Mouse (Mus musculus) forebrain, embryonic 13.5 days (tissue): ENCODE measurements at regions not wholly inside any gene's neighbourhood (a gene's known extent, or its start where the extent isn't known, plus 50 kb on each side); places are given as distances from the start of the nearest gene placed in this dataset.

Experiments
- ATAC-seq: fragments of 200-750 bp; cut with Nextera tagmentation; 2 replicates; pipeline ENCODE4 v1.8.0; 2017
- H3K27ac ChIP-seq: fragments of 300-500 bp; sonication (generic); 2 replicates; pipeline ENCODE4 v1.5.1; 2015; ENCODE audit warnings: inconsistent platforms, mild to moderate bottlenecking, moderate library complexity
- H3K27me3 ChIP-seq: fragments of 300-500 bp; sonication (generic); 2 replicates; pipeline ENCODE4 v1.6.1; 2015; ENCODE audit warnings: mild to moderate bottlenecking, inconsistent platforms
- H3K36me3 ChIP-seq: fragments of 300-500 bp; sonication (generic); 2 replicates; pipeline ENCODE4 v1.6.1; 2015; ENCODE audit warnings: mild to moderate bottlenecking, inconsistent platforms; ENCODE audit not compliant: poor library complexity, severe bottlenecking
- H3K4me1 ChIP-seq: fragments of 300-500 bp; sonication (generic); 2 replicates; pipeline ENCODE4 v1.6.1; 2015; ENCODE audit warnings: inconsistent platforms
- H3K4me2 ChIP-seq: fragments of 300-500 bp; sonication (generic); 2 replicates; pipeline ENCODE4 v1.6.1; 2015; ENCODE audit warnings: inconsistent platforms, mild to moderate bottlenecking, moderate library complexity
- H3K4me3 ChIP-seq: fragments of 300-500 bp; sonication (generic); 2 replicates; pipeline ENCODE4 v1.5.1; 2015; ENCODE audit warnings: mild to moderate bottlenecking, inconsistent platforms
- H3K9ac ChIP-seq: fragments of 300-500 bp; sonication (generic); 2 replicates; pipeline ENCODE4 v1.6.1; 2015; ENCODE audit warnings: mild to moderate bottlenecking, inconsistent platforms
- H3K9me3 ChIP-seq: fragments of 300-500 bp; sonication (generic); replicated peaks from 2 replicates; pipeline ENCODE4 v1.6.1; 2016; ENCODE audit warnings: inconsistent platforms
- WGBS: fragments of 180-500 bp; shearing (Covaris S2); methylation state at CpG from one replicate; pipeline ENCODE4 v1.1.7; 2015; 5-methylcytosine and 5-hydroxymethylcytosine counted together

- Histone ChIP-seq H3K9me3 (no peaks in the 10 kb centered on the region), H3K4me2 (no peak overlapping the region), H3K27me3 (no peaks in the 10 kb centered on the region), H3K4me1 (no peaks in the 10 kb centered on the region), H3K9ac (no peak overlapping the region), H3K4me3 (no peak overlapping the region), H3K27ac (no peak overlapping the region), H3K36me3 (no peaks in the 10 kb centered on the region)
- WGBS = 92% methylated on average over 6 of the region's 6 CpGs
- ATAC-seq = no peak
Measured at GRCm38 (mm10) chr3:148603276-148603675, 387.1 kb downstream of the Adgrl2 start.

GRCm38 (mm10) chr3:148602730-148603255, 387.6 kb downstream of the Adgrl2 start:
- ATAC-seq = no peak
- no peaks in the 10 kb centered on the region for H3K9me3 ChIP-seq
- whole genome bisulfite sequencing = 84% methylated on average over 5 of the region's 5 CpGs
- H3K27me3 ChIP-seq = no peaks in the 10 kb centered on the region
- no peak overlapping the region for H3K4me2 ChIP-seq
- no peak overlapping the region for H3K27ac ChIP-seq
- no peak overlapping the region for H3K9ac ChIP-seq
- no peaks in the 10 kb centered on the region for H3K36me3 ChIP-seq
- H3K4me1 ChIP-seq = no peaks in the 10 kb centered on the region
- no peak overlapping the region for H3K4me3 ChIP-seq

GRCm38 (mm10) chr3:148595561-148595960, 394.8 kb downstream of the Adgrl2 start:
- Histone ChIP-seq H3K9me3 (no peaks in the 10 kb centered on the region), H3K4me2 (no peak overlapping the region), H3K27ac (no peak overlapping the region), H3K9ac (no peak overlapping the region), H3K27me3 (no peaks in the 10 kb centered on the region), H3K4me1 (no peaks in the 10 kb centered on the region), H3K4me3 (no peak overlapping the region), H3K36me3 (no peaks in the 10 kb centered on the region)
- 60% methylated on average over 4 of the region's 4 CpGs for WGBS
- no peak for ATAC-seq

GRCm38 (mm10) chr3:148589556-148589955, 400.8 kb downstream of the Adgrl2 start:
- no peak for ATAC-seq
- no peaks in the 10 kb centered on the region for H3K36me3 ChIP-seq
- no peak overlapping the region for H3K4me2 ChIP-seq
- H3K9me3 ChIP-seq = no peaks in the 10 kb centered on the region
- H3K9ac ChIP-seq = no peak overlapping the region
- no peak overlapping the region for H3K4me3 ChIP-seq
- no peaks in the 10 kb centered on the region for H3K27me3 ChIP-seq
- WGBS = 60% methylated on average over 2 of the region's 2 CpGs
- no peak overlapping the region for H3K27ac ChIP-seq
- H3K4me1 ChIP-seq = no peaks in the 10 kb centered on the region

- Histone ChIP-seq H3K27me3 (no peaks in the 10 kb centered on the region), H3K9ac (no peak overlapping the region), H3K36me3 (no peaks in the 10 kb centered on the region), H3K27ac (no peak overlapping the region), H3K4me1 (no peaks in the 10 kb centered on the region), H3K9me3 (no peaks in the 10 kb centered on the region), H3K4me3 (no peak overlapping the region), H3K4me2 (no peak overlapping the region)
- WGBS = 83% methylated on average over 1 of the region's 1 CpGs
- no peak for ATAC-seq
Measured at GRCm38 (mm10) chr3:148575735-148576134, 414.6 kb downstream of the Adgrl2 start.

GRCm38 (mm10) chr3:148572493-148572892, 417.9 kb downstream of the Adgrl2 start:
- ATAC-seq = no peak
- no peak overlapping the region for H3K4me2 ChIP-seq
- no peak overlapping the region for H3K9ac ChIP-seq
- no peaks in the 10 kb centered on the region for H3K9me3 ChIP-seq
- 84% methylated on average over 4 of the region's 4 CpGs for WGBS
- no peak overlapping the region for H3K4me3 ChIP-seq
- H3K27ac ChIP-seq = no peak overlapping the region
- no peaks in the 10 kb centered on the region for H3K4me1 ChIP-seq
- H3K36me3 ChIP-seq = no peaks in the 10 kb centered on the region
- no peaks in the 10 kb centered on the region for H3K27me3 ChIP-seq

GRCm38 (mm10) chr3:148564716-148565115, 425.6 kb downstream of the Adgrl2 start:
- Histone ChIP-seq H3K9ac (no peak overlapping the region), H3K9me3 (no peaks in the 10 kb centered on the region), H3K4me3 (no peak overlapping the region), H3K36me3 (no peaks in the 10 kb centered on the region), H3K4me2 (no peak overlapping the region), H3K4me1 (peaks cover 8% of the 10 kb centered on the region), H3K27me3 (no peaks in the 10 kb centered on the region), H3K27ac (no peak overlapping the region)
- ATAC-seq = no peak
- 83% methylated on average over 4 of the region's 4 CpGs for WGBS

- 86% methylated on average over 4 of the region's 4 CpGs for WGBS
- Histone ChIP-seq H3K9me3 (no peaks in the 10 kb centered on the region), H3K27ac (no peak overlapping the region), H3K36me3 (no peaks in the 10 kb centered on the region), H3K4me1 (peaks cover 16% of the 10 kb centered on the region), H3K4me2 (no peak overlapping the region), H3K9ac (no peak overlapping the region), H3K27me3 (no peaks in the 10 kb centered on the region), H3K4me3 (no peak overlapping the region)
- no peak for ATAC-seq
Measured at GRCm38 (mm10) chr3:148561211-148561610, 429.1 kb downstream of the Adgrl2 start.

GRCm38 (mm10) chr3:148559752-148560460, 430.4 kb downstream of the Adgrl2 start:
- Histone ChIP-seq H3K4me1 (peaks cover 16% of the 10 kb centered on the region), H3K27me3 (no peaks in the 10 kb centered on the region), H3K27ac (no peak overlapping the region; the same call in 1 of the 2 replicates), H3K4me3 (no peak overlapping the region), H3K9ac (no peak overlapping the region), H3K36me3 (no peaks in the 10 kb centered on the region), H3K9me3 (no peaks in the 10 kb centered on the region), H3K4me2 (no peak overlapping the region)
- ATAC-seq = peak; percentile 95
- 30% methylated on average over 13 of the region's 13 CpGs for WGBS

GRCm38 (mm10) chr3:148558592-148559157, 431.7 kb downstream of the Adgrl2 start:
- Histone ChIP-seq H3K9me3 (no peaks in the 10 kb centered on the region), H3K27ac (no peak overlapping the region), H3K36me3 (no peaks in the 10 kb centered on the region), H3K4me1 (peaks cover 16% of the 10 kb centered on the region), H3K9ac (no peak overlapping the region), H3K27me3 (0 out of 2 replicates have a peak, but pooled peaks cover 4% of the 10 kb centered on the region), H3K4me2 (no peak overlapping the region), H3K4me3 (no peak overlapping the region)
- WGBS = 73% methylated on average over 5 of the region's 5 CpGs
- ATAC-seq = no peak

GRCm38 (mm10) chr3:148555324-148555723, 435.0 kb downstream of the Adgrl2 start:
- H3K4me3 ChIP-seq = no peak overlapping the region
- no peak for ATAC-seq
- WGBS = 90% methylated on average over 8 of the region's 8 CpGs
- no peak overlapping the region for H3K9ac ChIP-seq
- no peaks in the 10 kb centered on the region for H3K36me3 ChIP-seq
- H3K9me3 ChIP-seq = no peaks in the 10 kb centered on the region
- H3K27me3 ChIP-seq = 0 out of 2 replicates have a peak, but pooled peaks cover 4% of the 10 kb centered on the region
- no peak overlapping the region for H3K27ac ChIP-seq
- peaks cover 12% of the 10 kb centered on the region for H3K4me1 ChIP-seq
- H3K4me2 ChIP-seq = no peak overlapping the region

- Histone ChIP-seq H3K9ac (no peak overlapping the region), H3K27ac (no peak overlapping the region), H3K4me2 (no peak overlapping the region), H3K4me3 (no peak overlapping the region), H3K9me3 (no peaks in the 10 kb centered on the region), H3K4me1 (no peaks in the 10 kb centered on the region), H3K36me3 (no peaks in the 10 kb centered on the region), H3K27me3 (0 out of 2 replicates have a peak, but pooled peaks cover 4% of the 10 kb centered on the region)
- ATAC-seq = no peak
- 85% methylated on average over 2 of the region's 2 CpGs for WGBS
Measured at GRCm38 (mm10) chr3:148550716-148551115, 439.6 kb downstream of the Adgrl2 start.
